ENCODE assay signal across 17 mouse cellular contexts in the genomic region with DNA sequence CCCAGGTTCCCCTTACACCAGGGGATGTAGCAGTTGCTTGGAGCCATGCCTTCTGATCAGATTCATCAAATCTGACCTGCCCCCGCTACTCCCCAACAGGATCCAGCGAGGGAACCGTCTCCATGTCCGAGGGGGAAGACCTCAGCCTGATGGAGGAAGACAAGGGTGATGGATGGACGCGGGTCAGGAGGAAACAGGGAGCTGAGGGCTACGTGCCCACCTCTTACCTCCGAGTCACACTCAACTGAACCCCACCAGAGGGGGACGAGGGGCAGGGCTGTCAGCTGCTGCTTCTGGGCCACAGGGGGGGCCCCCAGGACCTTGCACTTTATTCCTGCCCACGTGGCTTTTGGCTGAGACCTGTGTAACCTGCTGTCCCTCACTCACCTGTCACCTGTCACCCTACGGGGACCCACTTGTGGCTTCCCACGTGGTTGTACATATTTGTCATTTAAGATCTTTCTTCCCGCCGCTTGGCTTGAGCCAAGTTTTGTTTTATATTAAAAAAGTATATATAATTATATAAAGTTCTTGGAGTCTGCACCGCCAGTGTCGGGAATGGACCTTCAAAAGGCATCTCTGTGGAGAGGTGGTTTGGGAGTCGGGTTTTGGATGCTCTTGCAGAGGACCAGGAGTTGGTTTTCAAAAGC. TPM values are rescaled to one million over a fixed set of nuclear protein-coding genes. Genes with fewer than 3 reads are reported as not detected.
"Had no signal": no experiment of that assay in that cellular context is flagged by ENCODE, and none has a peak within 500 bp of the region (broad histone marks: within the 10 kb centered on the region; RNA-seq: fewer than 3 reads in every experiment).

No protein-coding gene starts in this region.

- H3K27me3 ChIP-seq: neural tube, embryonic 13.5 days; neural tube, embryonic 15.5 days had no signal

- H3K9ac ChIP-seq: lung, embryonic 14.5 days; neural tube, embryonic 13.5 days; neural tube, embryonic 15.5 days had no signal

- DNase-seq: lung, adult 18-20 months; lung, embryonic 14.5 days; lung, postnatal 10 days; midbrain, embryonic 14.5 days; retina, postnatal 1 day; right cerebral cortex, adult 18-20 months; right cerebral cortex, postnatal 25 days; right cerebral cortex, postnatal 4 days; spleen, adult 18-20 months; thymus, adult 18-20 months; thymus, postnatal 14 days; thymus, postnatal 36 days had no signal

- ATAC-seq: midbrain, embryonic 16.5 days had no signal

- H3K4me1 ChIP-seq: neural tube, embryonic 13.5 days; neural tube, embryonic 15.5 days had no signal

- H3K4me3 ChIP-seq: midbrain, embryonic 10.5 days; myocyte; neural tube, embryonic 13.5 days; neural tube, embryonic 15.5 days had no signal

- H3K27ac ChIP-seq: midbrain, embryonic 10.5 days; neural tube, embryonic 13.5 days; neural tube, embryonic 15.5 days had no signal

- H3K36me3 ChIP-seq: neural tube, embryonic 15.5 days had no signal

- H3K9me3 ChIP-seq: midbrain, embryonic 10.5 days; neural tube, embryonic 13.5 days; neural tube, embryonic 15.5 days had no signal

- H3K4me2 ChIP-seq: lung, embryonic 14.5 days; neural tube, embryonic 13.5 days; neural tube, embryonic 15.5 days had no signal

RNA-seq across cellular contexts. Expression of a gene that starts 15.9 kb away (rescaled TPM):
- polyA plus RNA-seq: myocyte had no signal

RNA-seq across cellular contexts. Expression of a gene that starts 35.1 kb away (rescaled TPM):
- polyA plus RNA-seq: midbrain, embryonic 10.5 days had no signal
